Comparison of ENCODE assay signal across 10 mouse cellular contexts in the genomic region with DNA sequence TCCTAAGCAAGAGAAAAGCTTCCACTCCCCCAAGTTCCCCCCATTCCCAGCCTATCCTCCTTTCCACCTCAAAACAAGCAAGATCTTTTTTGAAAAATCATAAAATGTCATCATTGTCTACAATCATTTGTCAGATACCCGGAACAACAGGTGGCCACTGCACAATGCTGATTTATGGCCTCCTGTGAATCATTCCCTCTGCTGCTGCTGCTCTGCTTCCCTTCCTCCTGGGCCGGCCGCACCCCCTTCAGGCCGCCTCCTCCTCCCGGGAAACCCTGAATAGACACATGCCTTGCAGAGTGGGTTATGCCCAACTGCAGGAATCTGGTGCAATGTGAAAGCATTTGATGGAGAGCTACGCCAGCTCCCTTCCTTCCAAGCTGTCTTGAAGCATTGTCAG. TPM values are rescaled to one million over a fixed set of nuclear protein-coding genes. Genes with fewer than 3 reads are reported as not detected.
DNase-seq lines count a peak whose midpoint lies in the region; ATAC-seq and TF ChIP-seq lines count a peak whose summit lies in the region.
"Had no signal": no experiment of that assay in that cellular context is flagged by ENCODE, and none has a peak within 500 bp of the region (broad histone marks: within the 10 kb centered on the region; RNA-seq: fewer than 3 reads in every experiment).

No protein-coding gene starts in this region.

- peaks cover 10% of the 10 kb centered on the region for H3K36me3 ChIP-seq in midbrain, embryonic 10.5 days
- H3K36me3 ChIP-seq: stomach, embryonic 15.5 days had no signal

- peaks cover 81% of the 10 kb centered on the region for H3K4me1 ChIP-seq in midbrain, embryonic 10.5 days

- intact Hi-C loops in gastrocnemius, postnatal 14 days (cut with DNase I; ENCODE audit: low total_unique reads), result no loop called here

- 23% methylated on average over 6 of the region's 6 CpGs for WGBS in midbrain, embryonic 10.5 days

- peak; percentile 38 for ATAC-seq in frontal cortex, adult (ENCODE audit: low TSS enrichment)
- ATAC-seq in megakaryocyte-erythroid progenitor cell, adult 5-6 weeks (replicated peaks; ENCODE audit: low FRiP score, low TSS enrichment, poor library complexity, severe bottlenecking), result no peak

- H3K9me3 ChIP-seq in midbrain, embryonic 10.5 days (replicated peaks), result no peaks in the 10 kb centered on the region
- H3K9me3 ChIP-seq: stomach, embryonic 15.5 days had no signal

- no peak for TF ChIP-seq POLR2A in brain, embryonic 14.5 days (IDR thresholded peaks at IDR 0.05; ENCODE audit: borderline replicate concordance, extremely low read depth, insufficient read depth, insufficient read length, poor library complexity, severe bottlenecking)

- DNase-seq in 3T3-L1 (ENCODE audit: low read depth, low spot score), result peak; percentile 76
- peak; percentile 75 for DNase-seq in brain, embryonic 14.5 days (ENCODE audit: low read depth)
- peak; percentile 40 for DNase-seq in midbrain, embryonic 10.5 days (ENCODE audit: low spot score)
- DNase-seq in gastrocnemius, postnatal 14 days, result no peak
- DNase-seq in testis, postnatal 10 days (ENCODE audit: low spot score), result no peak
- DNase-seq in kidney, adult 11 months, result no peak

- peak overlapping the region; percentile 32; the same call in 1 of the 2 replicates for H3K4me3 ChIP-seq in midbrain, embryonic 10.5 days
- H3K4me3 ChIP-seq: stomach, embryonic 15.5 days had no signal

- no peak for TF ChIP-seq CTCF in brain, embryonic 14.5 days (IDR thresholded peaks at IDR 0.05; ENCODE audit: borderline replicate concordance, extremely low read depth, insufficient read depth, insufficient read length)

- H3K27ac ChIP-seq in midbrain, embryonic 10.5 days (replicated peaks), result no peak overlapping the region
- H3K27ac ChIP-seq: stomach, embryonic 15.5 days had no signal

- peaks cover 32% of the 10 kb centered on the region for H3K27me3 ChIP-seq in midbrain, embryonic 10.5 days (ENCODE audit: low read depth, poor library complexity, severe bottlenecking)

RNA-seq across cellular contexts. Expression of gene Lrrc4, which starts 3.0 kb away (rescaled TPM):
- 23.4 and 28.4 TPM in 2 replicates for polyA plus RNA-seq in brain, embryonic 14.5 days (2012; rRNA removed)
- polyA plus RNA-seq in midbrain, embryonic 10.5 days (2016; fragmentation: Nextera tagmentation; extraction: Ambion mirVana), result 1.5 and 2.3 TPM in 2 replicates
- under 1 TPM; 0.64 to 0.68 TPM for total RNA-seq in gastrocnemius, postnatal 14 days (2021)
- not detected in 2 replicates for total RNA-seq in megakaryocyte-erythroid progenitor cell, adult 5-6 weeks (2014; fragmentation: Nextera tagmentation)
- total RNA-seq in megakaryocyte-erythroid progenitor cell, adult 5-6 weeks (2017), result 0.05 TPM in 1 of 2 replicates, not detected in the other
- total RNA-seq: liver, adult 2 months had no signal

Comparison
In these comparisons a context has a peak if more than half of its experiments do, and no peak if none do; other contexts are left out.
1. DNase-seq: peak in 3T3-L1 (single experiment), brain, embryonic 14.5 days (single experiment) and midbrain, embryonic 10.5 days (single experiment); none in gastrocnemius, postnatal 14 days (single experiment), testis, postnatal 10 days (single experiment) and kidney, adult 11 months (single experiment).